Mouse (Mus musculus): ENCODE data around the gene Actg1.

GRCm38 (mm10) chr11:120360062-120360461, 11.7 kb upstream of the Actg1 start:
- no peak for TF ChIP-seq ZNF384 (IDR thresholded peaks at IDR 0.05; ENCODE audit: low read depth, low read length)
- no peak for TF ChIP-seq ZC3H11A (IDR thresholded peaks at IDR 0.05; ENCODE audit: borderline replicate concordance, low read depth, low read length)
- no peak for TF ChIP-seq HCFC1 (IDR thresholded peaks at IDR 0.05; ENCODE audit: borderline replicate concordance, insufficient read depth, low read length)
- no peak for TF ChIP-seq CHD2 (IDR thresholded peaks at IDR 0.05; ENCODE audit: low read depth, low read length)
- TF ChIP-seq MAFK (IDR thresholded peaks at IDR 0.05; ENCODE audit: insufficient read depth, low read depth, low read length) = no peak

All from ES-E14 (cell line).